Mouse (Mus musculus) CH12.LX (cell line): ENCODE data around the gene Six1. TPM values are rescaled to one million over a fixed set of nuclear protein-coding genes. Genes with fewer than 3 reads are reported as not detected.

Source experiments
- DNase-seq: peaks from one replicate; pipeline ENCODE4 v3.0.0-alpha.2; 2013; ENCODE audit errors: extremely low read depth
- H3K27ac ChIP-seq: 2 replicates; pipeline ENCODE4 v1.5.1; 2012; ENCODE audit warnings: low read depth, mild to moderate bottlenecking, control low read depth, moderate library complexity; ENCODE audit not compliant: insufficient read depth
- H3K27me3 ChIP-seq: replicated peaks from 2 replicates; pipeline ENCODE3; 2012; ENCODE audit warnings: inconsistent platforms
- H3K36me3 ChIP-seq, 2 experiments: replicated peaks in 1 of 2; 2 replicates each; pipeline versions ENCODE3 to v1.6.1; 2012; ENCODE audit warnings: inconsistent platforms in 1 of 2, low read length in 1 of 2, mild to moderate bottlenecking in 1 of 2, mixed read lengths in 1 of 2, moderate library complexity in 1 of 2; ENCODE audit not compliant: control insufficient read depth in 1 of 2, insufficient read depth in 1 of 2
- H3K4me1 ChIP-seq, 2 experiments: 2 replicates each; pipeline ENCODE4 v1.6.1; 2012; ENCODE audit warnings: inconsistent platforms in 1 of 2, moderate library complexity in 1 of 2; ENCODE audit not compliant: insufficient read depth in 2 of 2, control insufficient read depth in 1 of 2
- H3K4me2 ChIP-seq: 2 replicates; pipeline ENCODE4 v1.6.1; 2012; ENCODE audit warnings: low read depth, mild to moderate bottlenecking, control low read depth; ENCODE audit not compliant: poor library complexity, insufficient read depth, severe bottlenecking
- H3K4me3 ChIP-seq, 3 experiments: fragments of 150-350 bp in 1 of 3; sonication (generic) in 1 of 3; replicated peaks in 1 of 3; 2 replicates each; pipeline versions ENCODE3 to v1.5.1; 2011 to 2012; ENCODE audit warnings: low read depth in 2 of 3, low read length in 2 of 3, mild to moderate bottlenecking in 2 of 3, moderate library complexity in 2 of 3, control low read depth in 1 of 3, improper control_type of control experiment in 1 of 3, inconsistent platforms in 1 of 3, mixed read lengths in 1 of 3; ENCODE audit not compliant: poor library complexity in 1 of 3
- H3K79me2 ChIP-seq: replicated peaks from 2 replicates; pipeline ENCODE4 v1.6.1; 2012; ENCODE audit warnings: mild to moderate bottlenecking, moderate library complexity; ENCODE audit not compliant: control insufficient read depth, poor library complexity, insufficient read depth, severe bottlenecking; ENCODE audit errors: extremely low read depth
- H3K9ac ChIP-seq: 2 replicates; pipeline ENCODE4 v1.6.1; 2012; ENCODE audit warnings: low read depth, mild to moderate bottlenecking, control low read depth, moderate library complexity; ENCODE audit not compliant: insufficient read depth
- H3K9me3 ChIP-seq: replicated peaks from 2 replicates; pipeline ENCODE3; 2012; ENCODE audit warnings: low read length, inconsistent platforms, mixed read lengths
- CHD1 ChIP-seq: IDR thresholded peaks from 2 replicates; pipeline ENCODE4 v1.6.1; 2012; ENCODE audit warnings: low read depth, low read length, improper control_type of control experiment, inconsistent platforms
- CHD2 ChIP-seq: IDR thresholded peaks from 2 replicates; pipeline ENCODE4 v1.6.1; 2011; ENCODE audit warnings: low read length, improper control_type of control experiment
- JUND ChIP-seq: conservative IDR thresholded peaks from 2 replicates; pipeline ENCODE4 v1.6.1; 2011; ENCODE audit warnings: low read depth, low read length, improper control_type of control experiment
- MXI1 ChIP-seq: IDR thresholded peaks from 2 replicates; pipeline ENCODE4 v1.6.1; 2011; ENCODE audit warnings: mild to moderate bottlenecking, low read depth, low read length, improper control_type of control experiment
- MYC ChIP-seq: IDR thresholded peaks from 2 replicates; pipeline ENCODE4 v1.6.1; 2011; ENCODE audit warnings: low read depth, mild to moderate bottlenecking, improper control_type of control experiment, low read length
- PAX5 ChIP-seq: IDR thresholded peaks from 2 replicates; pipeline ENCODE4 v1.6.1; 2012; ENCODE audit warnings: low read length, inconsistent platforms, mixed read lengths
- POLR2AphosphoS2 ChIP-seq: IDR thresholded peaks from 2 replicates; pipeline ENCODE4 v1.6.1; 2011; ENCODE audit warnings: low read depth, low read length, improper control_type of control experiment
- RAD21 ChIP-seq: IDR thresholded peaks from 2 replicates; pipeline ENCODE4 v1.6.1; 2011; ENCODE audit warnings: low read depth, mild to moderate bottlenecking, low read length, improper control_type of control experiment, moderate library complexity
- SIN3A ChIP-seq: IDR thresholded peaks from 2 replicates; pipeline ENCODE4 v1.6.1; 2012; ENCODE audit warnings: low read length, improper control_type of control experiment, inconsistent platforms
- TCF12 ChIP-seq: IDR thresholded peaks from 2 replicates; pipeline ENCODE4 v1.6.1; 2014; ENCODE audit warnings: low read depth, mild to moderate bottlenecking, inconsistent platforms, low read length, improper control_type of control experiment
- UBTF ChIP-seq: IDR thresholded peaks from 2 replicates; pipeline ENCODE4 v1.6.1; 2012; ENCODE audit warnings: low read depth, mild to moderate bottlenecking, inconsistent platforms, low read length, improper control_type of control experiment, moderate library complexity
- USF2 ChIP-seq: conservative IDR thresholded peaks from 2 replicates; pipeline ENCODE4 v1.6.1; 2011; ENCODE audit warnings: low read depth, low read length, improper control_type of control experiment
- ZKSCAN1 ChIP-seq: IDR thresholded peaks from 2 replicates; pipeline ENCODE4 v1.6.1; 2012; ENCODE audit warnings: low read depth, inconsistent platforms, low read length, improper control_type of control experiment, borderline replicate concordance
- dilution Hi-C: fragments of 300-500 bp; cut with MboI; formaldehyde crosslinking; loops from 2 replicates; pipeline ENCODE4 v1.14.3; 2020; ENCODE audit warnings: low sequenced_read_pairs; ENCODE audit not compliant: extremely low pct_unique_long_range_greater_than_20kb, extremely low pct_ligation_motif_present
- in situ Hi-C: fragments of 300-500 bp; cut with MboI; formaldehyde crosslinking; loops from 3 replicates; pipeline ENCODE4 v1.14.3; 2019; ENCODE audit warnings: low sequenced_read_pairs, low pct_ligation_motif_present, low pct_unique_long_range_greater_than_20kb, mixed read lengths
- polyA plus RNA-seq: library from polyadenylated mRNA; unstranded; fragments of >175 nt; gene quantifications from 2 replicates; pipeline ENCODE4 v1.2.1, GENCODE M21; 2012; ENCODE audit warnings: low read depth; ENCODE audit not compliant: insufficient read length
- total RNA-seq, 2 experiments: library from RNA; depleted of rRNA; stranded (reverse); fragments of 300-350 nt in 1 of 2; fragments of >200 nt in 1 of 2; gene quantifications; 2 replicates each; pipeline ENCODE4 v1.2.3; 2012 to 2014

Gene Six1
- total and polyA plus RNA-seq, 3 experiments, result 7.9 to 16.5 (median 9.5) TPM

- TF ChIP-seq CHD2, result no peak
- TF ChIP-seq TCF12, result no peak
- TF ChIP-seq CHD1, result no peak
- TF ChIP-seq PAX5, result no peak
- no peak for TF ChIP-seq ZKSCAN1
- Histone ChIP-seq H3K4me2 (no peak overlapping the region), H3K9ac (no peak overlapping the region), H3K4me3 (no peak overlapping the region), H3K9me3 (no peaks in the 10 kb centered on the region), H3K4me1 (peaks cover 0 to 12% of the 10 kb centered on the region in 2 experiments; a peak in 2 of 4 replicates), H3K79me2 (no peaks in the 10 kb centered on the region), H3K27ac (no peak overlapping the region), H3K36me3 (no peaks in the 10 kb centered on the region), H3K27me3 (peaks cover 49% of the 10 kb centered on the region)
- DNase-seq, result no peak
- in situ Hi-C loops, result no loop called here
- dilution Hi-C loops, result no loop called here
These were observed 1.5 kb downstream of the Six1 start for GRCm38 (mm10) chr12:73052036-73052650.

DNA sequence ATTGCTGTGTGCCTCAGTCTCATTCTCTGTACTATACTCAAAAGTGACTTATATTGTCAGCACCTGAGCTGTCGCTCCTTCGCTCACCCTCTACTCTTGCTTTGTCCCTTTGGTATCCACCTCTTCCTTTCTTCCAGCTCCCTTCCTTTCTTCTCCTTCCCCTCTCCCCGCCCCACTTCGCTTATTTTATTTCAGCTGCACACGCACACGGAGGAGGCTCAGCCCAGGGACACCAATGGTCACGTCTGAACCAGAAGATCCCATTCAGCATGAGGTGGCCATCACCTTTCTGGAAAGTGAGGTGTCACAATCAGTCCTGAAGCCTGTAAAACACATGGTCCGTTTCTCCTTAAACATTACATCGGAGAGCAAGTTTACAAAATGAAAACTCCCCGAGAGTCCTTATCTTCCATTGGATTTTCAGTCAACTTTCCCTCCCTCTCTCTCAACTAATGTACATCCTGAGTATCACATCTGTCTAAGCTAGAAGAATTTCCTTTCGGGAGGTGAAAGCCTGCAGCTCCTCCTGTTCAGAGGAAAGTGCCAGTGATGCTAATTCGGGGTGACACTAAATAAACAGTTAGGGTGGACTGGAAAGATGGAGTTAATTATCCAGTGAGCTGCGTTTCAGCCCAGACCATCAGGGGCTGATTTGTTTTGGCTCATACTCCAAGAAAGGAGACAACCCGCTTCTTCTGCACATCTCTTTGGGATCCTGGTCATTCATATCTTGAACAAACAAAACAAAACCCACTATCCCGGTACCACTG lies 2.7 kb downstream of the Six1 start:
- dilution Hi-C loops, result no loop called here
- no peak for DNase-seq
- no peaks in the 10 kb centered on the region for H3K9me3 ChIP-seq
- 0 out of 2 replicates have a peak, but pooled peaks cover under 1% of the 10 kb centered on the region for H3K79me2 ChIP-seq
- no peak for TF ChIP-seq JUND
- TF ChIP-seq SIN3A, result no peak
- TF ChIP-seq POLR2AphosphoS2, result no peak
- TF ChIP-seq UBTF, result no peak
- TF ChIP-seq MXI1, result no peak
- TF ChIP-seq MYC, result no peak
- no peak for TF ChIP-seq CHD2
- TF ChIP-seq RAD21, result no peak
- TF ChIP-seq USF2, result no peak
- TF ChIP-seq, all 38 proteins: peak for 0
- no peak overlapping the region for H3K4me3 ChIP-seq
- peaks cover 51% of the 10 kb centered on the region for H3K27me3 ChIP-seq
- H3K4me1 ChIP-seq, result peaks cover 0 to 15% of the 10 kb centered on the region in 2 experiments; a peak in 2 of 4 replicates
- no peak overlapping the region for H3K27ac ChIP-seq
- H3K4me2 ChIP-seq, result no peak overlapping the region
- H3K36me3 ChIP-seq, result no peaks in the 10 kb centered on the region
- in situ Hi-C loops, result no loop called here
- H3K9ac ChIP-seq, result no peak overlapping the region
